Mouse (Mus musculus) embryonic facial prominence, embryonic 15.5 days (tissue): ENCODE data around the gene Cab39l. TPM values are rescaled to one million over a fixed set of nuclear protein-coding genes. Genes with fewer than 3 reads are reported as not detected.

Experiments
- ATAC-seq: fragments of 200-750 bp; cut with Nextera tagmentation; 2 replicates; pipeline ENCODE4 v1.8.0; 2017; ENCODE audit warnings: low read depth, moderate TSS enrichment; ENCODE audit not compliant: insufficient number of reproducible peaks, low FRiP score, low TSS enrichment
- H3K27ac ChIP-seq: fragments of 300-500 bp; sonication (generic); replicated peaks from 2 replicates; pipeline ENCODE4 v1.5.1; 2015; ENCODE audit warnings: mild to moderate bottlenecking, inconsistent platforms
- H3K27me3 ChIP-seq: fragments of 300-500 bp; sonication (generic); 2 replicates; pipeline ENCODE4 v1.6.1; 2015; ENCODE audit warnings: inconsistent platforms
- H3K36me3 ChIP-seq: fragments of 300-500 bp; sonication (generic); 2 replicates; pipeline ENCODE4 v1.6.1; 2015; ENCODE audit warnings: mild to moderate bottlenecking, inconsistent platforms
- H3K4me1 ChIP-seq: fragments of 300-500 bp; sonication (generic); 2 replicates; pipeline ENCODE4 v1.6.1; 2015; ENCODE audit warnings: inconsistent platforms
- H3K4me2 ChIP-seq: fragments of 300-500 bp; sonication (generic); replicated peaks from 2 replicates; pipeline ENCODE4 v1.6.1; 2015; ENCODE audit warnings: mild to moderate bottlenecking, inconsistent platforms
- H3K4me3 ChIP-seq: fragments of 300-500 bp; sonication (generic); replicated peaks from 2 replicates; pipeline ENCODE4 v1.5.1; 2015; ENCODE audit warnings: mild to moderate bottlenecking, inconsistent platforms
- H3K9ac ChIP-seq: fragments of 300-500 bp; sonication (generic); 2 replicates; pipeline ENCODE4 v1.6.1; 2015; ENCODE audit warnings: inconsistent platforms
- H3K9me3 ChIP-seq: fragments of 300-500 bp; sonication (generic); replicated peaks from 2 replicates; pipeline ENCODE4 v1.6.1; 2016; ENCODE audit warnings: inconsistent platforms
- WGBS: fragments of 180-500 bp; shearing (Covaris S2); methylation state at CpG from one replicate; pipeline ENCODE4 v1.1.7; 2015; 5-methylcytosine and 5-hydroxymethylcytosine counted together
- polyA plus RNA-seq: library from polyadenylated mRNA; unstranded; fragments of >200 nt; fragmentation: Nextera tagmentation; extraction: Ambion mirVana; gene quantifications from 2 replicates; pipeline ENCODE4 v1.2.1, GENCODE M21; 2015

Cab39l gene
- polyA plus RNA-seq, 1 experiment from 2014 or later, result 39.8 TPM

- H3K4me1 ChIP-seq, result no peaks in the 10 kb centered on the region
- WGBS, result 61% methylated on average over 5 of the region's 5 CpGs
- no peak overlapping the region for H3K4me2 ChIP-seq
- no peak overlapping the region for H3K4me3 ChIP-seq
- H3K27me3 ChIP-seq, result no peaks in the 10 kb centered on the region; the same call in 1 of the 2 replicates
- no peak for ATAC-seq
- no peaks in the 10 kb centered on the region for H3K36me3 ChIP-seq
- H3K9me3 ChIP-seq, result no peaks in the 10 kb centered on the region
- H3K27ac ChIP-seq, result no peak overlapping the region
- H3K9ac ChIP-seq, result no peak overlapping the region
These were observed 192.6 kb downstream of the Cab39l start for GRCm38 (mm10) chr14:59633295-59633898.

DNA sequence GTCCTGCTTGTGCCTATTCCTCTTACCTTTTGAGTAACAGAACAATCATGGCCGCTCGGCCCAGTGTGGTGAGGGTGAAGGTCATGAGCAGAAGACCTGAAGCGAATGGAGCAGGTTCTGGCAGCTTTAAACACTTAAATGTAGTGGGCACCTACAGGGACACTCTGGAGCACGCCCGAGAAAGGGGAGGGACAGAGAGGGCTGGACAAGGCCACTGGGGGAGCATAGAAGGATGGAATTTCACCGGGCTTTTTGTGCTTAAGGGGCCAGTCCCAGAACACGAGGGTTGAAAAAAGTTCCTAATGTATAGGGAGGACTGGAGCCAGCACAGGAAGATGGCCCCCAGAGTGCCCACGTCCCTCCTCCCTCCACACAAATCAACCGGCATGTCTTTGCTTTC, 193.2 kb downstream of the Cab39l start:
- no peak for ATAC-seq

More for the DNA sequence above, 193.2 kb downstream of the Cab39l start:
- no peaks in the 10 kb centered on the region; the same call in 1 of the 2 replicates for H3K27me3 ChIP-seq
- H3K9me3 ChIP-seq, result no peaks in the 10 kb centered on the region
- WGBS, result 76% methylated on average over 9 of the region's 9 CpGs
- H3K9ac ChIP-seq, result no peak overlapping the region
- no peaks in the 10 kb centered on the region for H3K36me3 ChIP-seq
- no peak overlapping the region for H3K4me3 ChIP-seq
- no peak overlapping the region for H3K27ac ChIP-seq
- H3K4me2 ChIP-seq, result no peak overlapping the region
- no peaks in the 10 kb centered on the region for H3K4me1 ChIP-seq

Other genes starting within 250 kb of the Cab39l start
- gene Rcbtb1, start 239.8 kb upstream of the Cab39l start, polyA plus RNA-seq, result 44.5 and 48.3 TPM in 2 replicates
- not detected in 2 replicates for gene Gm6904, start 180.8 kb upstream of the Cab39l start, polyA plus RNA-seq
- not detected in 2 replicates for gene Phf11a, start 143.4 kb upstream of the Cab39l start, polyA plus RNA-seq
- 0.85 and 1.1 TPM in 2 replicates for gene Phf11b, start 99.6 kb upstream of the Cab39l start, polyA plus RNA-seq
- gene Phf11d, start 75.5 kb upstream of the Cab39l start, polyA plus RNA-seq, result 1.9 and 2.0 TPM in 2 replicates
- gene Phf11c, start 45.6 kb upstream of the Cab39l start, polyA plus RNA-seq, result 0.46 and 0.51 TPM in 2 replicates
- gene Setdb2, start 88 bp upstream of the Cab39l start, polyA plus RNA-seq, result 9.2 and 10.0 TPM in 2 replicates
- gene Cdadc1, start 157.0 kb downstream of the Cab39l start, polyA plus RNA-seq, result 32.5 and 33.1 TPM in 2 replicates
- 16.7 and 18.8 TPM in 2 replicates for gene Shisa2, start 184.3 kb downstream of the Cab39l start, polyA plus RNA-seq